ENCODE assay signal across 9 mouse cellular contexts in genomic region chr6:6863955-6864354, GRCm38 (mm10). TPM values are rescaled to one million over a fixed set of nuclear protein-coding genes. Genes with fewer than 3 reads are reported as not detected.
A peak's percentile ranks its signal among the peaks of the same experiment; 100 is the strongest.
DNase-seq lines count a peak whose midpoint lies in the region; ATAC-seq lines count a peak whose summit lies in the region.
"Had no signal": no experiment of that assay in that cellular context is flagged by ENCODE, and none has a peak within 500 bp of the region (broad histone marks: within the 10 kb centered on the region; RNA-seq: fewer than 3 reads in every experiment).

No protein-coding gene starts in this region.

- H3K4me1 ChIP-seq in kidney, embryonic 15.5 days, result peaks cover 34% of the 10 kb centered on the region
- H3K4me1 ChIP-seq in embryonic facial prominence, embryonic 14.5 days (ENCODE audit: control insufficient read depth, insufficient read depth, low read length), result peaks cover 10% of the 10 kb centered on the region; the same call in 1 of the 2 replicates
- H3K4me1 ChIP-seq in limb, embryonic 10.5 days, result peaks cover 41% of the 10 kb centered on the region
- H3K4me1 ChIP-seq in neural tube, embryonic 14.5 days (ENCODE audit: control insufficient read depth, insufficient read depth, low read length), result 0 out of 2 replicates have a peak, but pooled peaks cover 4% of the 10 kb centered on the region

- no peaks in the 10 kb centered on the region for H3K9me3 ChIP-seq in kidney, embryonic 15.5 days (replicated peaks)
- H3K9me3 ChIP-seq in embryonic facial prominence, embryonic 14.5 days (ENCODE audit: control insufficient read depth, low read length), result no peaks in the 10 kb centered on the region
- H3K9me3 ChIP-seq in limb, embryonic 10.5 days (replicated peaks), result no peaks in the 10 kb centered on the region
- no peaks in the 10 kb centered on the region for H3K9me3 ChIP-seq in neural tube, embryonic 14.5 days (ENCODE audit: control insufficient read depth, low read length)

- peak overlapping the region; percentile 77 for H3K4me2 ChIP-seq in kidney, embryonic 15.5 days
- H3K4me2 ChIP-seq in embryonic facial prominence, embryonic 14.5 days (ENCODE audit: low read depth, low read length), result peak overlapping the region; percentile 72
- peak overlapping the region; percentile 44 for H3K4me2 ChIP-seq in neural tube, embryonic 14.5 days (ENCODE audit: low read depth, low read length)

- H3K4me3 ChIP-seq in kidney, embryonic 15.5 days (replicated peaks), result peak overlapping the region; percentile 42
- H3K4me3 ChIP-seq in embryonic facial prominence, embryonic 14.5 days (ENCODE audit: low read depth, low read length), result peak overlapping the region; percentile 54
- peak overlapping the region; percentile 59 for H3K4me3 ChIP-seq in limb, embryonic 10.5 days
- H3K4me3 ChIP-seq in neural tube, embryonic 14.5 days (ENCODE audit: low read depth, low read length), result peak overlapping the region; percentile 26

- no peaks in the 10 kb centered on the region for H3K36me3 ChIP-seq in kidney, embryonic 15.5 days
- H3K36me3 ChIP-seq in embryonic facial prominence, embryonic 14.5 days (ENCODE audit: control insufficient read depth, insufficient read depth, low read length), result no peaks in the 10 kb centered on the region
- H3K36me3 ChIP-seq in limb, embryonic 10.5 days, result no peaks in the 10 kb centered on the region
- H3K36me3 ChIP-seq in neural tube, embryonic 14.5 days (ENCODE audit: control insufficient read depth, insufficient read depth, low read length), result no peaks in the 10 kb centered on the region

- no peak overlapping the region for H3K27ac ChIP-seq in kidney, embryonic 15.5 days
- H3K27ac ChIP-seq in embryonic facial prominence, embryonic 14.5 days (replicated peaks; ENCODE audit: low read depth, low read length), result peak overlapping the region; percentile 91
- H3K27ac ChIP-seq in limb, embryonic 10.5 days, result peak overlapping the region; percentile 79
- no peak overlapping the region for H3K27ac ChIP-seq in neural tube, embryonic 14.5 days (ENCODE audit: low read depth, low read length)

- no peak overlapping the region for H3K9ac ChIP-seq in kidney, embryonic 15.5 days
- peak overlapping the region; percentile 82 for H3K9ac ChIP-seq in embryonic facial prominence, embryonic 14.5 days (ENCODE audit: low read depth, low read length)
- no peak overlapping the region for H3K9ac ChIP-seq in neural tube, embryonic 14.5 days (replicated peaks; ENCODE audit: low read depth, low read length)

- DNase-seq in kidney, postnatal 4 days, result no peak
- DNase-seq in embryonic facial prominence, embryonic 14.5 days (ENCODE audit: low spot score), result no peak
- peak; percentile 73 for DNase-seq in limb, embryonic 10.5 days (ENCODE audit: low spot score)
- DNase-seq in cerebellum, postnatal 14 days, result no peak
- DNase-seq in kidney, adult 18-20 months, result no peak
- no peak for DNase-seq in frontal cortex, postnatal 36 days (ENCODE audit: low spot score in 2 of 2)

- H3K27me3 ChIP-seq in kidney, embryonic 15.5 days, result peaks cover 97% of the 10 kb centered on the region
- H3K27me3 ChIP-seq in embryonic facial prominence, embryonic 14.5 days (replicated peaks; ENCODE audit: control insufficient read depth, insufficient read depth, low read length), result peaks cover 90% of the 10 kb centered on the region
- peaks cover 99% of the 10 kb centered on the region for H3K27me3 ChIP-seq in limb, embryonic 10.5 days (ENCODE audit: low read depth, poor library complexity, severe bottlenecking)
- H3K27me3 ChIP-seq in neural tube, embryonic 14.5 days (ENCODE audit: control insufficient read depth, insufficient read depth, low read length), result peaks cover 54% of the 10 kb centered on the region

- ATAC-seq in kidney, embryonic 15.5 days (replicated peaks; ENCODE audit: low FRiP score), result peak; percentile 50
- peak; percentile 5; the same call in 1 of the 2 replicates for ATAC-seq in embryonic facial prominence, embryonic 14.5 days (ENCODE audit: low read depth)
- peak; percentile 22 for ATAC-seq in neural tube, embryonic 14.5 days (ENCODE audit: low read depth)

- WGBS in kidney, embryonic 15.5 days, result under 1% methylated on average over 19 of the region's 21 CpGs
- WGBS in embryonic facial prominence, embryonic 14.5 days, result 2% methylated on average over 10 of the region's 21 CpGs
- WGBS in limb, embryonic 10.5 days, result 2% methylated on average over 21 of the region's 21 CpGs
- WGBS in neural tube, embryonic 14.5 days, result under 1% methylated on average over 21 of the region's 21 CpGs

RNA-seq across cellular contexts. Expression of gene Dlx6, which starts 0.8 kb away (rescaled TPM):
- 0.24 TPM in 1 of 2 replicates, not detected in the other for polyA plus RNA-seq in kidney, embryonic 15.5 days (2015; fragmentation: Nextera tagmentation; extraction: Ambion mirVana)
- 2.8 and 3.7 TPM in 2 replicates for polyA plus RNA-seq in embryonic facial prominence, embryonic 14.5 days (2014; fragmentation: Nextera tagmentation; extraction: Ambion mirVana)
- 0.41 and 0.60 TPM in 2 replicates for polyA plus RNA-seq in limb, embryonic 10.5 days (2016; fragmentation: Nextera tagmentation; extraction: Ambion mirVana)
- not detected in 2 replicates for polyA plus RNA-seq in neural tube, embryonic 14.5 days (2014; fragmentation: Nextera tagmentation; extraction: Ambion mirVana)
- polyA plus RNA-seq: thymus, adult 2 months had no signal

RNA-seq across cellular contexts. Expression of gene Dlx5, which starts 17.9 kb away (rescaled TPM):
- 0.35 and 3.4 TPM in 2 replicates for polyA plus RNA-seq in kidney, embryonic 15.5 days (2015; fragmentation: Nextera tagmentation; extraction: Ambion mirVana)
- polyA plus RNA-seq in embryonic facial prominence, embryonic 14.5 days (2014; fragmentation: Nextera tagmentation; extraction: Ambion mirVana), result 38.0 and 40.2 TPM in 2 replicates
- 9.3 and 10.8 TPM in 2 replicates for polyA plus RNA-seq in limb, embryonic 10.5 days (2016; fragmentation: Nextera tagmentation; extraction: Ambion mirVana)
- polyA plus RNA-seq in neural tube, embryonic 14.5 days (2014; fragmentation: Nextera tagmentation; extraction: Ambion mirVana), result not detected in 2 replicates

Comparison
In these comparisons a context has a peak if more than half of its experiments do, and no peak if none do; other contexts are left out.
1. H3K27ac ChIP-seq: peak in embryonic facial prominence, embryonic 14.5 days (single experiment) and limb, embryonic 10.5 days (single experiment); none in kidney, embryonic 15.5 days (single experiment) and neural tube, embryonic 14.5 days (single experiment).
2. Peak in every context shown above with its lines, with median percentiles within 50 percentile points of each other: ATAC-seq, H3K4me2 ChIP-seq and H3K4me3 ChIP-seq.